Mouse (Mus musculus) small intestine, adult 2 months (tissue): ENCODE measurements around the gene Asb10. TPM values are rescaled to one million over a fixed set of nuclear protein-coding genes. Genes with fewer than 3 reads are reported as not detected.
A peak's percentile ranks its signal among the peaks of the same experiment; 100 is the strongest.
"Not testable (repeated sequence)": the region's sequence is repeated elsewhere in the genome, so short reads cannot be mapped to it uniquely, and the experiment has no call there.

Source experiments
- H3K27ac ChIP-seq: fragments of 200-500 bp; 2 replicates; pipeline ENCODE4 v1.5.1; 2012; ENCODE audit warnings: low read depth, low read length, control low read depth, inconsistent platforms; ENCODE audit not compliant: insufficient read depth
- H3K27me3 ChIP-seq: fragments of 200-500 bp; 2 replicates; pipeline ENCODE4 v1.6.1; 2012; ENCODE audit warnings: mild to moderate bottlenecking, moderate library complexity, low read length, inconsistent platforms; ENCODE audit not compliant: control insufficient read depth, insufficient read depth
- H3K36me3 ChIP-seq: fragments of 200-500 bp; 2 replicates; pipeline ENCODE4 v1.6.1; 2012; ENCODE audit warnings: mild to moderate bottlenecking, low read length, control low read depth, inconsistent platforms; ENCODE audit not compliant: control insufficient read depth, insufficient read depth
- H3K4me1 ChIP-seq: fragments of 200-500 bp; 2 replicates; pipeline ENCODE4 v1.6.1; 2012; ENCODE audit warnings: low read length, inconsistent platforms, mixed read lengths; ENCODE audit not compliant: control insufficient read depth, insufficient read depth, insufficient read length
- H3K4me3 ChIP-seq: fragments of 200-500 bp; 2 replicates; pipeline ENCODE4 v1.5.1; 2012; ENCODE audit warnings: low read depth, mild to moderate bottlenecking, control low read depth, inconsistent platforms, low read length, moderate library complexity
- CTCF ChIP-seq: fragments of 200-500 bp; IDR thresholded peaks from 2 replicates; pipeline ENCODE4 v1.5.1; 2012; ENCODE audit warnings: low read depth, mild to moderate bottlenecking, control low read depth, inconsistent platforms, low read length, moderate library complexity, mixed read lengths; ENCODE audit not compliant: insufficient replicate concordance, insufficient read length; ENCODE audit errors: extremely low read depth
- POLR2A ChIP-seq: fragments of 200-500 bp; IDR thresholded peaks from 2 replicates; pipeline ENCODE4 v1.6.1; 2012; ENCODE audit warnings: low read depth, mild to moderate bottlenecking, control low read depth, inconsistent platforms, low read length, moderate library complexity
- WGBS: fragments of 180-500 bp; shearing (Covaris S2); methylation state at CpG from one replicate; pipeline ENCODE4 v1.1.7; 2018; 5-methylcytosine and 5-hydroxymethylcytosine counted together
- polyA plus RNA-seq: library from polyadenylated mRNA; depleted of rRNA; stranded (reverse); fragments of >200 nt; gene quantifications from 2 replicates; pipeline ENCODE4 v1.2.3, GENCODE M21; 2012

Asb10 gene
- polyA plus RNA-seq, 1 experiment = 0.42 TPM

DNA sequence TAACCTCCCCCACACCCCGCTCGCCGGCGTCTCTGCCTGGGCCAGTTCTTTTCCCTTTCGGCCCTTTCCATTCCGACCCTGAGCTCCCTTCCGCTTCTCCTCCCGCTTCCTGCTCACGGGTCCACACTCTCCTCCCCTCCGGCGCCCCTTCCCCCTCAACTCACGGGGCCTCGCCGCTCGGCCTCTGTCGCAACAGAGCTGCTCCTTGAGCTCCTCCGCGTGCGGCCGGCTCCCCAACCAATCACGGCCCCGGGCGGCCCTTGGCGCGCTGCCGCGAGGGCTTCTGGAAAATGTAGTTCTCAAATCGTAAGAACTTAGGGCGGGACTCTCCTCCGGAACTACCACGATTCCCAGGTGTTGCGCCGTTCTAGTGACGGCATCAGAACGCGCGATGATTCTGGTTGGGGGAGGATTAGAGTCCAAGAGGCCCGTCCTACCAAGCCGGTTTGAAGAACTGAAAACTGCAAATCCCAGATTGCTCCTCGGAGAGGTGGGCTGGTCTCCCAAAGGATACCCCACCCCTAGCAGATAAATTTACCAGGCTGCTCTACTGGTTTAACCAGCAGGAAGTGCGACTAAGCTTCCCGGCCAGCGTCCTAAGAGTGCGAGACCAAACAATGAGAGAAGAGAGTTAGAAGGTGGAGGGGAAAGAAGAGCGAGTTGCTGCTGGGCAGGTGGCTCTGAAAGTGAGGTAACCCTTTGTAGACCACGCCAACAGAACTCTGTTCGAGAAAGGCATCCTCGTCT is 36.6 kb upstream of the Asb10 start, which contains the start of gene Abcf2:
TSS of gene Abcf2 (minus strand) at position 285 of the 747 bp plus-strand sequence.
- 1% methylated on average over 48 of the region's 48 CpGs for WGBS
- Histone ChIP-seq H3K27ac (peak within 1 kb of the TSS; percentile 84), H3K27me3 (no peaks in the 10 kb centered on the region), H3K4me1 (peaks cover 8% of the 10 kb centered on the region), H3K36me3 (peaks cover 17% of the 10 kb centered on the region), H3K4me3 (peak within 1 kb of the TSS; percentile 75)
- TF ChIP-seq CTCF (no peak), POLR2A (peak; percentile 94)

DNA sequence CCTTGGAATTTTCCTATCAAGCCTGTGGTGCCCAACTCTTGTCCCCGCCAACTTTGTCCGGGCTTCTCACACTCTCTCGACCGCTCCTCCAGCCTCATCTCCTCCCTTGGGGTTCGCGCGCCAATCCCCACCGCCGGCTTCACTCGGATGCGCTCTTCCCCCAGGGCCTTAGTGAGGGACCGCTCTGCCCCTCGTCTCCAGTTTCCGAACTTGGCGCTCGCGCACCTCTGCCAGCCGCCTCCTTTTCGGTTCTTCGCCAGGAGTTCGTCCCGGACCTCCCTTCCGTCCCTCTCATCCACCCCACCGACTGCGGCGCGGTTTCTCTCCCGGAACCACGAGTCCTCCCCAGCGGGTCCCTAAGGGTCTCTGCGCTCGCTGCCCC is 36.0 kb upstream of the Asb10 start:
- Histone ChIP-seq H3K27me3 (no peaks in the 10 kb centered on the region), H3K27ac (peak overlapping the region; percentile 4; the same call in 1 of the 2 replicates), H3K4me1 (peaks cover 8% of the 10 kb centered on the region), H3K4me3 (peak overlapping the region; percentile 75), H3K36me3 (peaks cover 20% of the 10 kb centered on the region)
- TF ChIP-seq CTCF (no peak), POLR2A (no peak)
- 2% methylated on average over 32 of the region's 32 CpGs for WGBS

DNA sequence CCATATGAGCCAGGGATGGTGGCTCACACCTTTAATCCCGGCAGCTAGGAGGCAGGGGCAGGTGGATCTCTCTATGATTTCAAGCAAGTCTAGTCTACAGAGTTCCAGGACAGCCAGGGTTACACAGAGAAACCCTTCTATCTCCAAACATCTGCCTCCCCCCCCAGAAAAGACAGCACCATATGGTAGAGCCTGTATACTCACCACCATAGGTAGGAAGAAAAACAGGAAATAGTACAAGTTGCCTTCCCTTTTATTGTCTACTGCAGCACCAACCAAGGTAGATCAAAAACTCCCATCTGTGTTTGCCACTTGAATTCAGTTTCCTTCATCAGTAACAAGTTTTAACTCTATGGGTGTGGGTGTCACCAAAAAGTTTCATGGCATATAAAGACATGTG is 35.2 kb upstream of the Asb10 start:
- Histone ChIP-seq H3K27ac (no peak overlapping the region), H3K27me3 (no peaks in the 10 kb centered on the region), H3K36me3 (peaks cover 27% of the 10 kb centered on the region), H3K4me3 (no peak overlapping the region), H3K4me1 (peaks cover 8% of the 10 kb centered on the region)
- WGBS = 86% methylated on average over 1 of the region's 1 CpGs
- no peak for TF ChIP-seq POLR2A
- TF ChIP-seq CTCF = no peak

DNA sequence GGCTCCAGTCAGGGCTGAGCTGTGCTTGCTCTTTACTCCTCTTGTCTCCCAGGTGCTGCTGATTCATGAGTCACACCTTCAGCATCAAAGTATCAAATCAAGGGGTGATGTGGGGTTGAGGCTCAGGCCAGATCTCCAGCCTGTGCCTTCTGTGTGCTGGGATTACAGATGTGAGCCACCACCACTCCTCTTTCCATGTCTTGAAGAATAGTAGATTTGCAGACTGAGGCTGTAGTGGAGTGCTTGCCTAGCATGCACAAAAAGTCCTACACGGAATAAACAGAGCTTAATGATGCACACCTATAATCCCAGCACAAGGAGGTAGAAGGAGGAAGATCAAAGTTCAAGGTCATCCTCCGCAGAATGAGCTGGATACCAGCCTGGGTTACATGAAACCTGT is 15.9 kb upstream of the Asb10 start, which contains the start of gene 4931409K22Rik:
TSS of gene 4931409K22Rik (minus strand) at position 101 of the 400 bp plus-strand sequence.
- 38% methylated on average over 2 of the region's 2 CpGs for WGBS
- Histone ChIP-seq H3K36me3 (no peaks in the 10 kb centered on the region), H3K4me3 (no peak within 1 kb of the TSS), H3K4me1 (no peaks in the 10 kb centered on the region), H3K27me3 (0 out of 2 replicates have a peak, but pooled peaks cover 4% of the 10 kb centered on the region), H3K27ac (no peak within 1 kb of the TSS)
- TF ChIP-seq POLR2A (no peak), CTCF (no peak)

DNA sequence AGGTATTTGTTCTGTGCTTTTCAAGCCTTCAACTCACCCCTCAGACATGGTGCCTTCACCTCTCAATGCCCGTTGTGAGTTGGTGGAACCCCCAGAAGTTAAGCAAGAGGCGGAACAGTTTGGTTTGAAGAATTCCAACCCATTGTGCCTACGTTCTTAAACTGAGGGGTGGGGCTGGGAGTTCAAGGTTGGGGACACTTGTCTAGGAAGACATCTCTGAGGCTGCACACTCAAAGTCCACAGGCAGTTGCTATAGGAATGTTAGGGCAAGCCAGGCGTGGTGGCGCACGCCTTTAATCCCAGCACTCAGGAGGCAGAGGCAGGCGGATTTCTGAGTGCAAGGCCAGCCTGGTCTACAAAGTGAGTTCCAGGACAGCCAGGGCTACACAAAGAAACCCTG is 14.6 kb upstream of the Asb10 start:
- WGBS = 83% methylated on average over 7 of the region's 7 CpGs
- H3K4me3 ChIP-seq, H3K36me3 ChIP-seq, H3K27me3 ChIP-seq, H3K4me1 ChIP-seq, H3K27ac ChIP-seq: not testable (repeated sequence)

GRCm38 (mm10) chr5:24553621-24554244 is 13.0 kb upstream of the Asb10 start:
- 70% methylated on average over 5 of the region's 5 CpGs for WGBS
- Histone ChIP-seq H3K36me3 (no peaks in the 10 kb centered on the region), H3K4me3 (no peak overlapping the region), H3K4me1 (no peaks in the 10 kb centered on the region; the same call in 1 of the 2 replicates), H3K27ac (no peak overlapping the region), H3K27me3 (peaks cover 4% of the 10 kb centered on the region; the same call in 1 of the 2 replicates)
- TF ChIP-seq POLR2A = no peak
- TF ChIP-seq CTCF = no peak

DNA sequence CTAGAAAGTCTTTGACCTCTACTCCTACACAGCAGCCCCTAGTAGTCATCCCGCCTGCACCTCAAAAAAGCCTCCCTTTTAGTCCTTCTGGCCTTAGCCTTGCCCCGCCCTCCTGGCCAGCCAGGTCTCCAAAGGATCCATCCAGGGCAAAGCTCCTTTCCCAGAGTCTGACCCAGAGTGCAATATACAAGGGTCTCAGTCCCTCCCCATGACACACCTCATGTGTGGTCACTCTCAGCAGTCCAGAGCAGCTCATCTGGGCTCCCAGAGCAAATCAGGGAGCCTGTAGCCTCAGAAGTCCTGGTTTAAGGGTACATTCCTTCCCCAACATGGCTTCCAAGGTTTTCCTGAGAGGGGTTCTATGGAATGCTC is 10.5 kb upstream of the Asb10 start:
- Histone ChIP-seq H3K27me3 (peaks cover 4% of the 10 kb centered on the region; the same call in 1 of the 2 replicates), H3K27ac (no peak overlapping the region), H3K4me1 (no peaks in the 10 kb centered on the region; the same call in 1 of the 2 replicates), H3K36me3 (no peaks in the 10 kb centered on the region), H3K4me3 (no peak overlapping the region)
- WGBS = 36% methylated on average over 2 of the region's 2 CpGs
- TF ChIP-seq CTCF = no peak
- TF ChIP-seq POLR2A = no peak
